Mouse (Mus musculus) regulatory T cell (primary cell): Measurements from ENCODE around the gene Lmx1b.

Experiments used
- in situ Hi-C: fragments of 300-600 bp; cut with MboI, MseI; formaldehyde crosslinking; loops from one replicate; pipeline ENCODE4 v1.15.1; 2025; ENCODE audit warnings: high pct_unique_total_duplicates

Lmx1b gene

GRCm38 (mm10) chr2:33543429-33544202 lies 96.7 kb downstream of the Lmx1b start:
- in situ Hi-C loops = no loop called here

DNA sequence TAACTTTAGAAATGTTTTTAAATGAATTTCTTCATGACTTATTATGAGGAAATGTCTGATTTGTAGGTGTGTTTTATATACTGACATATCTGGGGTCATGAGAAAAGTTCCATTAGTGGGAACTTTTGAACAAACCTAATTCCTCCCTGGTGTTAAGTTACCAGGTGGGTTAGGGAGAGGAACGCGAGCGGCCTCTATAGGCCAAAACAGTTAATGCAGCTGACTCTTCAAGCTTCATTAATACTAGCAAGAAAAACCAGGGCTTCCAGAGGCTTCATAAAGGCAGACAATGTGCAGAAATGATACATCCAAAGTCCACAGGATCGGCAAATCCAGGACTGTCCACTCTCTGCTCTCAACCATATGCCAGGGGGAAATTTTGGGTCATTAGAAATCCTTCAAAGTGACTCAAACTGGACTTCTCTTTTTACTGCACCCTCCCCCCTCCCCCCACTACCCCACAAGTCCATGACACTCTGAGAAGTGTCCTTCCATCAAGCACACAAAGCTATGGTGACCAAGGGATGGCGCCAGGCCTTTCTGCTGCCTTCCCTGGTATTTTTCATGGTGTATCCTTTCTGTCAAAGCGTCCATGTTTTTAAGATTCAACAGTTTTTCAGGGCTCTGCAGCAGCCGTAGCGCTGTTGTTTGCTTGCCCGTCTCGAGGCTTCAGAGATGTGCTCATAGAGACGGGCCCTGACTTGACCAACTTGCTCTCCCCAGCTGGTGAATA lies 97.4 kb downstream of the Lmx1b start:
- in situ Hi-C loops = no loop called here

DNA sequence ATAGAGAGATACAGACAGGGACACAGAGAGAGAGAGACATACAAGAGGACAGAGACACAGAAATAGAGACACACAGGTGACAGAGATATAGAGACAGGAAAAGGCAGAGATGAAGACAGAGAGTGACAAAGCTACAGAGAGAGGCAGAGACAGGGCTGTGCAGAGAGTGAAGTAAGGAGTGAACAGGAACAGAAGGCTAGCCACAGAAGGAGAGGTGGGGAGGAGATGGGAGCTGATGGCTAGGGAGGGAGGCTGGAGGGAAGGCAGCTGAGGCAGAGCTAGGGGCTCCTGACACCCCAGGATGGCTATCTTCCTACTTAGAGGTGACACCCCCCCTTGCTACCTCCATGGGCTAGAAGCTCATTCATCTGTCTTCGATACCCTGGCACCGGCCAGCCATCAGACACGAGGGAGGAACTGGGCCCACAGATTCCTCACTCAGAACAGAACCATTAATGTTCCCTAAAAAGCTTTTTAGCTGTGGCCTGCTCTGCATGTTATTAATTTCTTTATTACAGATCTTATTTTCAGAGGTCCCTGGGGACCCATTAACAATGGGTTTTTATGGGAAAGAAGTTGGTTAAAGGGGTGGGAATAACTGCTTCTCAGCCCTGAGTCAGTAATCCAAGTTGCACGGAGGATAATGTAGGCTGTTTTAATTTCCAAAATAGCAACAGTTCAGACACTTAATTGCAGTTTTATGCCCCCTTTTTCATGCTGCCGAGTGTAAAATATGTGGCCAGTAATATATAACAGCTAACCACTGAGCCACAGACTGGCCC lies 114.8 kb downstream of the Lmx1b start:
- in situ Hi-C loops = no loop called here

GRCm38 (mm10) chr2:33515856-33516255 lies 124.5 kb downstream of the Lmx1b start:
- in situ Hi-C loops = no loop called here

DNA sequence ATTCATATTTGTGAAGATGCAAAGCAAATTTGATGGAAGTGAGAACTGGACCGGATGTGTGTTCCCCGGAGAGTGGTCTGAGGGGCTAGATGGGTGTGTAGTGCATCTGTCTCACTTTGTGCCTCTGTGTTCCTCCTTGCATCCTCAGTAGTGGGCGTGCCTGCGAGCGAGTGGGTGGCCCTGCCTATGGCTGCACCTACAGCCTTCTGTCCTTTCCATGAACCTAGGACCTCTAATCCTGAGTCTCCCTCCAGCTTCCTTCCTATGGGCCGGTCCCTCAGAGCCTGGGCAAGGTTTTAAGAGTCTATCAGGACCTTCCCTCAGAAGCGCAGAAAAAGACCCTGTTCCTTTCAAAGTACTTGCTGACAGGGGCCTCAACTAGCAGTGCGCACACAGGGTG lies 124.9 kb downstream of the Lmx1b start:
- in situ Hi-C loops = no loop called here
